Mouse (Mus musculus): Measurements from ENCODE around the gene Tbc1d12. TPM values are rescaled to one million over a fixed set of nuclear protein-coding genes. Genes with fewer than 3 reads are reported as not detected.
A peak's percentile ranks its signal among the peaks of the same experiment; 100 is the strongest.

Gene Tbc1d12
- total RNA-seq, 4 experiments from 2014 or later, result 2.7 to 4.0 (median 3.6) TPM

GRCm38 (mm10) chr19:38913786-38914185, 77.4 kb downstream of the Tbc1d12 start:
- DNase-seq (ENCODE audit: low spot score in 2 of 2), result no peak

DNA sequence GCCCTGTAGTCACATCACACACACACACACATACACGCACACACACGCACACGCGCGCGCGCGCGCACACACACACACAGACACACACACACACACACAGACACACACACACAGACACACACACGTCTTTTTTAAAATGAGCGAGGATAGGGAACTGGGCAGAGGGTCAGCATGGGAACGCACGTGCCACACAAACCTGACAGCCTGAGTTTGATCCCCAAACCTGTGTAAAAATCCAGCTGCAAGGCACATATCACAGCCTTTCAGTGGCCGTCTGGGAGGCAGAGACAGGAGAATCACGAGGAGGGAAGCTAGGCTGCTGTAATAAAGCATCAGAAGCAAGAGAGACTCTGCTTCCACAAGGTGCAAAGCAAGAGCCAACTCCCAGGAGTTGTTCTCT, 78.5 kb downstream of the Tbc1d12 start:
- DNase-seq (ENCODE audit: low spot score in 2 of 2), result no peak

- no peak for DNase-seq (ENCODE audit: low spot score in 2 of 2)
Observed at GRCm38 (mm10) chr19:38915677-38916076, 79.3 kb downstream of the Tbc1d12 start.

DNA sequence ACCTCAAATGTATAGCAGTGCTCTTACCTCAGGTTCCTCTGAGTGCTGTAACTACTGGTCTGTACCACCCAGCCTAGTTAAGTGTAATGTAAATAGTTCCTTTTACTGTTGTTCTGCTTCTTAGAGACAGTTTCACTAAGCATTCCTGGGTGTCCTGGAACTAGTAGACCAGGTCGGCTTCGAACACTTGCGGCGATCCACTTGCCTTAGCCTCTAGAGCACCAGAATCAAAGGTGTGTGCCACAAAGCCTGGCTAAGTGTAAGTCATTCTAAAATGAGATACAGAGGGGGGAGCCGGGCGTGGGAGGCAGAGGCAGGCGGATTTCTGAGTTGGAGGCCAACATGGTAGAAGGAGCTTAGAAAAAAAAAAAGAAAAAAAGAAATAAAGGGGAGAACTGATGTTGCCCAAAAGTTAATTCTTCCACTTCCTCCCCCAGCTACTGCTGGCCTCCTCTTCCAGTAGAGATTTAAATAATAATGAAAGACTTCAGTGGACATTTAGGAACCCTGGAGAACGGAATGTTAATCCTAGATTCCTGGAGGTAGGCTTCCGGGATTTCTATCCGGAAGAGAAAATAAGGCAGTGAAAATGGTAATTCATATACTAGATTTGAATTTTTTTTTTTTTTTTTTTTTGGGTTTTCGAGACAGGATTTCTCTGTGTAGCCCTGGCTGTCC, 92.2 kb downstream of the Tbc1d12 start:
- DNase-seq (ENCODE audit: low spot score in 2 of 2), result no peak

DNA sequence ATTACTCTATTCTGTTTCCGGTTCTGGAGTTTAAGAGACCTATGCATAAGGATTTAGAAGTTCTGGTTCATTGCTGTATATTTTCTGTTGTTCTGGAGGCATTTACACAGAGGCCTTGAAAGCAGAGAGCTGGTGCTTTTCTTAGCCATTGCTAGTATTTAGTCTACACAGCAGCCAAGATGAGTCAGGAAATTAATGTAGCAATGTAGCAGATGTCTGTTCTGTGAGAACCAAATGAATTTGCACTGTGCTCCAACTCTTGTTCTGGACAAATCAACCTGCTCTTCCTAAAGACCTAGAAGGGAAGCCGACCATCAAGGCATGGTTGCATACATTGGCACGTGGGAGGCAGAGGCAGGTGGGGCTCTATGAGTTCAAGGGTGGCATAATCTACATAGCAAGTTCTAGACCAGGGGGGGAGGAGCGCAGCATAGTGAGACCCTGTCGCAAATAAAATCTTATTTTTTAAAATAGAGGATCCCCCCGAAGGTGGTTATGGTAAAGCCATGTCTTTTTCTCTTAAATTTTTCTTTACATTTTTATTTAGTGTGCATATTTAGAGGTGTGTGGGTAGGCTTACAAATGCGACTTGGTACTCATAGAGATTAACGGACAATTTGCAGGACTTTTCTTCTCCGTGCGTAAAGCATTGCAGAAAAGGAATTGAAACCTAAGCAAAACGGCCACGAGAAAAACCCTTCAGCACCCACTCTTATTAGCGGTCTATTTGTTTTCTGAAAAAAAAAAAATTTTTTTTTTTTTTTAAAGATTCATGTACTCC, 93.3 kb downstream of the Tbc1d12 start:
- no peak for DNase-seq (ENCODE audit: low spot score in 2 of 2)

DNA sequence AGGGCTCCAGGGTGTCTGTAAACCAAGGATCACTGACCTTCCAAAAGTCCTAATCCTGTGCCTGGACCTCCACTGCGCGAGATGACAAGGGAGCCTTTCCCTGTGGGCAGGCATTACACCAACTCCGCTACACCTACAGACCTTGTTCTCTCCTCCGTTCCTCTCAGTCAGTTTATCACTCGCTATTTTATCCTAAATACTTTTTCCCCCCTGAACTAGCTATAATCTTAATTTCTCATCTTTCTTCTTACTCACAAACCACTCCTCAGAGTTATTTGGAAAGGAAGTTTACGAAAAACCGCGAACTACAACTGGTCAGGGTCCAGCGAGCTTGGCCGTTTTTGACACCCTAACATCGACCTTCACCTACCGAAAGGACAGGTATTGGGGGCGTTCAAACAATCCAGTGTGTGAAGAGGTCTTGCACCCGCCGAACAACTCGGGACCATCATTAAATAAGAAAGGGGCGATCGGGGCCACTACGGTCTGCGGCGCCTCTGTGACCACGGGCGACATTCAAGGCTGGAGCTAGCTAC, 93.9 kb downstream of the Tbc1d12 start:
- DNase-seq (ENCODE audit: low spot score in 2 of 2), result no peak

- DNase-seq (ENCODE audit: low spot score in 2 of 2), result peak; percentile 45 to 64
Observed at GRCm38 (mm10) chr19:38930788-38931565, 94.6 kb downstream of the Tbc1d12 start, which contains the start of gene Hells. Gene Hells (plus strand): TSS chr19:38930915.

DNA sequence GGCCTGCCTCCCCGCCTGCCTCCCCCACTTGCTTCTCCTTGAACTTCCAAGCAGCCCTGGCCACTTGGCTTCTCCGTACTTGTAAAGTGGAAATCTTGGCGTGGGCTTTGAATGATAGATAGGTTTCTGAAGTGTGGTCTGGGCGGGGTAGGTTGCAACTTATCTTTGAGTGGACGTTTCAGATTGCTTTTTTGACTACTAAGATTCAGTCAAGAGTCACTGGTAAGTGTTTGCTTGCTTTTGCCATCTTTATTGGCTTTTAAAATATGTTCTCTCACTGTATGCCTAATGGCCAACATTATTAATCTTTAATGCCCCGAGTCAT, 95.1 kb downstream of the Tbc1d12 start:
- no peak for DNase-seq (ENCODE audit: low spot score in 2 of 2)

DNA sequence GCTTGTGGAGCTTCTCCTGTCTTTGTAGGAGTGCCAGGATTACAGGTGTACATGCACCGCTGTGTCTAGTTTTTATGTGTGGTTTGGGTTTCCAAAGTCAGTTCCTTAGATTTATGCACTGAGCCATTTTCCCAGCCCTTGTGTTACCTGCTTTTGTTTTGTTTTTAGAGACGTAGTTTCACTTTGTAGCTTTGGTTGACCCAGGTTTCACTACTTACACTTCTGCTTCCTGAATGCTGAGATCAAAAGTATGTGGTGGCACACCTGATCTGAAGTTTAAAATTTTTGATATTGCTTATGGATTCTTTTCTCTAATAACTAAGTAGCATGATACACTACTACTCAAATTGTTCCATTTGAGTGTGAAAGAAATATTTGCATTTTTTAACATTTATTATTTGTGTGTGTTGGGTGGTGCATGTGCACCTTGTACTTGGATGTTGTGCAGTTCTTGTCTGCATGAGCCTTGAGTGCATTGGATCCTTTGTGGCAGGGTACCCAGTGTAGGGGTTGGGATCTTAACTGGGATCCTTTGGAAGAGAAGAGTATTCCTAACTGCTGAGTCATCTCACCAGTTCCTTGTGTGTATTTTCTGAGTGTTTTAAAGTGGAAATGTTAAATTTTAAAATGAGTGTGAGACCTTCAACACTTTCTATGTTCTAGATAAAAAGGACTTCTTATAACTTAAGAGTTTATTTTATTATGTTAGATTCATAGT, 108.4 kb downstream of the Tbc1d12 start:
- no peak for DNase-seq (ENCODE audit: low spot score in 2 of 2)

Other genes with a start within 250 kb of the Tbc1d12 start
- gene Noc3l, start 17.3 kb upstream of the Tbc1d12 start, total RNA-seq (2022), result 1 to 10 TPM; 6.2 to 8.0 (median 7.1) TPM
- under 1 TPM; 0.15 to 0.72 (median 0.23) TPM for gene Hells, start 94.3 kb downstream of the Tbc1d12 start, total RNA-seq (2022)
- gene Cyp2c55, start 170.4 kb downstream of the Tbc1d12 start, total RNA-seq (2022), result not detected
- not detected for gene Cyp2c65, start 224.4 kb downstream of the Tbc1d12 start, total RNA-seq (2022)

Data from gastrocnemius, adult 8-10 months (tissue).